Mouse (Mus musculus): ENCODE data around the gene Olfr11. TPM values are rescaled to one million over a fixed set of nuclear protein-coding genes. Genes with fewer than 3 reads are reported as not detected.

Olfr11 gene
- 0.04 TPM in 1 of 2 replicates, not detected in the other for polyA plus RNA-seq (2015; fragmentation: Nextera tagmentation; extraction: Ambion mirVana)

DNA sequence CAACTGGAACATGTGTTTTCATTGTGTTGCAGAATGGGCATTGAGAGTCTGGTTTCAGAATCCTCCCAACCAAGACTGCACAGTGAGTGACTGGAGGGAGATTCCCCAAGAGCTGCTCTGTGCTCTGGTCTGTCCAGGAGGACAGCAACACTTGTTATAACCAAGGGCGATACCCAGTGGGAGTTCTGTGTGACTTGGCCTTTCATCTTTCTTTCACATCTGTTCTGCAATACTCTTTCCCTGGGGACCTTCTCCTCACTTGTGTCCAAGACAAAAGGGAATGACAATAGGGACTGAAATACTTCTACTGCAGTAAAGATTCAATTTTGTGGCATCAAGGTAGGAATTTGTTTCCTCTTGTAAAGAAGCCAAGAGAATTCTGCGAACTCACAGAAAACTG is at the start of gene Olfr11:
Gene Olfr11 (minus strand): TSS at position 101 of the 400 bp plus-strand sequence.
- ATAC-seq (ENCODE audit: low FRiP score), result no peak
- WGBS, result 89% methylated on average over 2 of the region's 2 CpGs
- no peak within 1 kb of the TSS for H3K27ac ChIP-seq (replicated peaks)
- H3K4me3 ChIP-seq (replicated peaks), result no peak within 1 kb of the TSS
- no peak within 1 kb of the TSS for H3K9ac ChIP-seq (replicated peaks)
- H3K4me1 ChIP-seq, result no peaks in the 10 kb centered on the region
- H3K27me3 ChIP-seq (replicated peaks), result no peaks in the 10 kb centered on the region
- no peaks in the 10 kb centered on the region for H3K9me3 ChIP-seq (replicated peaks)
- H3K36me3 ChIP-seq, result no peaks in the 10 kb centered on the region
- no peak within 1 kb of the TSS for H3K4me2 ChIP-seq

DNA sequence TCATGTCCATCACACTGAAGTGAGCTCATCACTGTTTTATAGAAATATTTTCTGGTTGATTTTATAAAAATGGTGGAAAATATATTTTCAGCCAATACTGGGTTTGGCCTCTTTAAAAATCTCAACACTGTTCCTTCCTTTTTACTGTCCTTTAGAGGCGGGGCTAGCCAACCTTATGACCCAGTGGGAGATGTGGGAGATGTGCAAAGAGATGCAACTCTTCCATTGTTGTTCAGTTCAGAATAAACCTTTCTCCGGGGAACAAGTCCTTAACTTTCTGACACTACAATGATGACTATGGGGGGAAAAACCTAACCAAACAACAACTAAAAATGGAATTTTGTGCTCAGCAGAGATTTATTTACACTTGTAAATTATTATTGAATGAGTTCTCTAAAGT is 35.0 kb upstream of the Olfr11 start, which contains the start of gene Olfr1360:
Gene Olfr1360 (minus strand): TSS at position 101 of the 400 bp plus-strand sequence.
- Histone ChIP-seq H3K36me3 (no peaks in the 10 kb centered on the region), H3K4me3 (replicated peaks) (no peak within 1 kb of the TSS), H3K4me1 (no peaks in the 10 kb centered on the region), H3K4me2 (no peak within 1 kb of the TSS), H3K9ac (replicated peaks) (no peak within 1 kb of the TSS), H3K9me3 (replicated peaks) (no peaks in the 10 kb centered on the region), H3K27ac (replicated peaks) (no peak within 1 kb of the TSS), H3K27me3 (replicated peaks) (no peaks in the 10 kb centered on the region)
- ATAC-seq (ENCODE audit: low FRiP score), result no peak
- 81% methylated on average over 2 of the region's 2 CpGs for WGBS

DNA sequence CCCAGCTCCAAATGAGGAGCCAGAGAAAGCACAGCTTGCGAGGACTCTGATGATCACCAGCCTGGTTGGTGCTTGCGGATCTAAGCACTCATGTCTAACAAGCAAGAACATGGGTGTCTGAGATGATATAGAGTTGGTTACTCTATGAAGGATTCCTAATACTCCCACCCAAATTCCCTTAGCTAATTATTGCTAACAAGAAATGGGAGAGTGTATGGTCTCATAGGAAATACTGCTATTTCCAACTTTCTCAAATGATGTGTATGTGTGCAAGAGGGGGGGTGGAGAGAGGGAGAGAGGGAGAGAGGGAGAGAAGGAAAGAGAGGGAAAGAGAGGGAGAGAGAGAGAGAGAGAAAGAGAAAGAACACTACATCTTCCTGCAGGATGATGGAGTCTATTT is 21.0 kb upstream of the Olfr11 start, which contains the start of gene Olfr1361:
Gene Olfr1361 (minus strand): TSS at position 101 of the 400 bp plus-strand sequence.
- no peaks in the 10 kb centered on the region for H3K36me3 ChIP-seq
- H3K4me2 ChIP-seq, result no peak within 1 kb of the TSS
- no peaks in the 10 kb centered on the region for H3K9me3 ChIP-seq (replicated peaks)
- no peaks in the 10 kb centered on the region for H3K27me3 ChIP-seq (replicated peaks)
- H3K27ac ChIP-seq (replicated peaks), result no peak within 1 kb of the TSS
- WGBS, result 75% methylated on average over 2 of the region's 2 CpGs
- H3K4me1 ChIP-seq, result no peaks in the 10 kb centered on the region
- no peak for ATAC-seq (ENCODE audit: low FRiP score)
- H3K9ac ChIP-seq (replicated peaks), result no peak within 1 kb of the TSS
- no peak within 1 kb of the TSS for H3K4me3 ChIP-seq (replicated peaks)

DNA sequence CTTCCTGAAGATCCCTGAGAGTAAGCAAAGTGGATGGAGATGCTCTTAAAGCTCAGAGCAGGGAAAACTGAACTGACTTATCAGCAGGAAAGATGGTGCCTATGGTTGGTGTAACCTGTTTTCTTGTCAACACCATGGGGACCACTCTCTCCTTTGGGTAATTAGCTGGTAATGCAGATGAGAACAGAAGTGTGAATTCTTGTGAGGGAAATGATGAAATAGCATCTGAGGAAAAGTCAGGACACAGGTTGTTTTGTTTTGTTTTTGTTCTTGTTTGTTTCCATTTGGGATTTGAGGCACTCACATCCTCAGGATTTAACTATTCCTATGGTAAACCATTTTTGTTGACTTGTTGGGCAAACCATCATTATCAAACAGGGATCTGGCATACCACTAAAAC is 28.4 kb downstream of the Olfr11 start, which contains the start of gene Olfr1362:
Gene Olfr1362 (minus strand): TSS at position 101 of the 400 bp plus-strand sequence.
- Histone ChIP-seq H3K27ac (replicated peaks) (no peak within 1 kb of the TSS), H3K36me3 (no peaks in the 10 kb centered on the region), H3K4me1 (no peaks in the 10 kb centered on the region), H3K27me3 (replicated peaks) (no peaks in the 10 kb centered on the region), H3K9me3 (replicated peaks) (no peaks in the 10 kb centered on the region), H3K9ac (replicated peaks) (no peak within 1 kb of the TSS), H3K4me2 (no peak within 1 kb of the TSS), H3K4me3 (replicated peaks) (no peak within 1 kb of the TSS)
- ATAC-seq (ENCODE audit: low FRiP score), result no peak

DNA sequence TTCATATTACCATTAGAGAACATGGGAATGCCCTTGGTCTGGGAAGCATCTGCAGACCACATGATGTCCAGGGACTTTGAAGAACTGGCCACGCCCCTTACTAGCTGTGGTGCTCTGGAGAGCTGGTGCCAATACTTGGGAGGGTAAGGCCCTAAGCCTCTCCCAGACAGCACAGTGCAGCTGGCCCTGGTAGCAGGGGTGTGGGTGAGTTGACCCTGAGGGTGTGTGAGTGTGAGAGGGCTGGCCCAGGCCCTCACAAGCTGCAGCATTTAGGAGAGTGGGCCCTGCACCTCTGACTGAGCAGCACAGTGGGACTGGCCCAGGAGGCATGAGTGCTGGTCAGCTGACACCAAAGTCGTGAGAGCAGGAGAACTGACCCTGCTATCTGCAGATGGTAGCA is 50.7 kb downstream of the Olfr11 start:
- Histone ChIP-seq H3K27ac (replicated peaks) (no peak overlapping the region), H3K4me3 (replicated peaks) (no peak overlapping the region), H3K9me3 (replicated peaks) (no peaks in the 10 kb centered on the region), H3K27me3 (replicated peaks) (no peaks in the 10 kb centered on the region), H3K4me2 (no peak overlapping the region), H3K9ac (replicated peaks) (no peak overlapping the region), H3K4me1 (no peaks in the 10 kb centered on the region), H3K36me3 (no peaks in the 10 kb centered on the region)
- no peak for ATAC-seq (ENCODE audit: low FRiP score)
- WGBS, result 82% methylated on average over 2 of the region's 2 CpGs

Other genes starting within 250 kb of the Olfr11 start
- gene Zkscan3, start 239.8 kb downstream of the Olfr11 start, polyA plus RNA-seq (2015; fragmentation: Nextera tagmentation; extraction: Ambion mirVana), result 63.5 and 63.7 TPM in 2 replicates
- 3.0 and 3.1 TPM in 2 replicates for gene Pgbd1, start 201.5 kb downstream of the Olfr11 start, polyA plus RNA-seq (2015; fragmentation: Nextera tagmentation; extraction: Ambion mirVana)
- 25.7 TPM in 2 replicates for gene Zscan26, start 188.8 kb downstream of the Olfr11 start, polyA plus RNA-seq (2015; fragmentation: Nextera tagmentation; extraction: Ambion mirVana)
- gene Nkapl, start 174.0 kb downstream of the Olfr11 start, polyA plus RNA-seq (2015; fragmentation: Nextera tagmentation; extraction: Ambion mirVana), result 3.0 TPM in 2 replicates
- 8.7 and 10.0 TPM in 2 replicates for gene Zkscan4, start 163.6 kb downstream of the Olfr11 start, polyA plus RNA-seq (2015; fragmentation: Nextera tagmentation; extraction: Ambion mirVana)
- not detected in 2 replicates for gene Gm10065, start 163.1 kb downstream of the Olfr11 start, polyA plus RNA-seq (2015; fragmentation: Nextera tagmentation; extraction: Ambion mirVana)
- 0.24 and 0.41 TPM in 2 replicates for gene AK157302, start 147.3 kb downstream of the Olfr11 start, polyA plus RNA-seq (2015; fragmentation: Nextera tagmentation; extraction: Ambion mirVana)
- gene Gm11273, start 141.1 kb downstream of the Olfr11 start, polyA plus RNA-seq (2015; fragmentation: Nextera tagmentation; extraction: Ambion mirVana), result 8.5 and 9.7 TPM in 2 replicates
- 4.3 and 4.9 TPM in 2 replicates for gene Zkscan8, start 111.4 kb downstream of the Olfr11 start, polyA plus RNA-seq (2015; fragmentation: Nextera tagmentation; extraction: Ambion mirVana)
- 0.08 and 0.11 TPM in 2 replicates for gene Olfr1366, start 99.7 kb downstream of the Olfr11 start, polyA plus RNA-seq (2015; fragmentation: Nextera tagmentation; extraction: Ambion mirVana)
- gene Olfr1535, start 82.6 kb downstream of the Olfr11 start, polyA plus RNA-seq (2015; fragmentation: Nextera tagmentation; extraction: Ambion mirVana), result 0.04 TPM in 2 replicates
- gene Olfr1364, start 60.8 kb downstream of the Olfr11 start, polyA plus RNA-seq (2015; fragmentation: Nextera tagmentation; extraction: Ambion mirVana), result not detected in 2 replicates
- not detected in 2 replicates for gene Olfr1362, start 28.5 kb downstream of the Olfr11 start, polyA plus RNA-seq (2015; fragmentation: Nextera tagmentation; extraction: Ambion mirVana)
- gene Olfr1361, start 20.9 kb upstream of the Olfr11 start, polyA plus RNA-seq (2015; fragmentation: Nextera tagmentation; extraction: Ambion mirVana), result not detected in 2 replicates
- not detected in 2 replicates for gene Olfr1360, start 34.9 kb upstream of the Olfr11 start, polyA plus RNA-seq (2015; fragmentation: Nextera tagmentation; extraction: Ambion mirVana)
- gene Olfr1359, start 55.6 kb upstream of the Olfr11 start, polyA plus RNA-seq (2015; fragmentation: Nextera tagmentation; extraction: Ambion mirVana), result not detected in 2 replicates
- gene Hist1h2bl, start 73.6 kb upstream of the Olfr11 start, polyA plus RNA-seq (2015; fragmentation: Nextera tagmentation; extraction: Ambion mirVana), result not detected in 2 replicates
- gene Hist1h2ai, start 73.9 kb upstream of the Olfr11 start, polyA plus RNA-seq (2015; fragmentation: Nextera tagmentation; extraction: Ambion mirVana), result 7.9 and 9.5 TPM in 2 replicates
- 3.2 and 5.6 TPM in 2 replicates for gene Hist1h3h, start 75.1 kb upstream of the Olfr11 start, polyA plus RNA-seq (2015; fragmentation: Nextera tagmentation; extraction: Ambion mirVana)
- 0.87 and 2.3 TPM in 2 replicates for gene Hist1h2bm, start 79.5 kb upstream of the Olfr11 start, polyA plus RNA-seq (2015; fragmentation: Nextera tagmentation; extraction: Ambion mirVana)
- 0.45 and 0.56 TPM in 2 replicates for gene Hist1h4j, start 92.5 kb upstream of the Olfr11 start, polyA plus RNA-seq (2015; fragmentation: Nextera tagmentation; extraction: Ambion mirVana)
- 2.2 and 2.7 TPM in 2 replicates for gene Hist1h4k, start 108.0 kb upstream of the Olfr11 start, polyA plus RNA-seq (2015; fragmentation: Nextera tagmentation; extraction: Ambion mirVana)
- gene Hist1h2ak, start 111.3 kb upstream of the Olfr11 start, polyA plus RNA-seq (2015; fragmentation: Nextera tagmentation; extraction: Ambion mirVana), result 5.6 and 7.7 TPM in 2 replicates
- gene Hist1h2bn, start 111.6 kb upstream of the Olfr11 start, polyA plus RNA-seq (2015; fragmentation: Nextera tagmentation; extraction: Ambion mirVana), result not detected in 2 replicates
- gene Hist1h1b, start 138.1 kb upstream of the Olfr11 start, polyA plus RNA-seq (2015; fragmentation: Nextera tagmentation; extraction: Ambion mirVana), result 2.2 and 5.8 TPM in 2 replicates
- gene Hist1h3i, start 140.9 kb upstream of the Olfr11 start, polyA plus RNA-seq (2015; fragmentation: Nextera tagmentation; extraction: Ambion mirVana), result 20.1 and 38.6 TPM in 2 replicates
- gene Hist1h2an, start 144.7 kb upstream of the Olfr11 start, polyA plus RNA-seq (2015; fragmentation: Nextera tagmentation; extraction: Ambion mirVana), result 4.1 TPM in 1 of 2 replicates, not detected in the other
- gene Hist1h2bp, start 144.9 kb upstream of the Olfr11 start, polyA plus RNA-seq (2015; fragmentation: Nextera tagmentation; extraction: Ambion mirVana), result 0.56 and 1.8 TPM in 2 replicates
- 3.9 and 10.2 TPM in 2 replicates for gene Hist1h2bq, start 167.7 kb upstream of the Olfr11 start, polyA plus RNA-seq (2015; fragmentation: Nextera tagmentation; extraction: Ambion mirVana)
- 1.5 TPM in 1 of 2 replicates, not detected in the other for gene Hist1h2ao, start 167.9 kb upstream of the Olfr11 start, polyA plus RNA-seq (2015; fragmentation: Nextera tagmentation; extraction: Ambion mirVana)
- not detected in 2 replicates for gene Hist1h4m, start 169.2 kb upstream of the Olfr11 start, polyA plus RNA-seq (2015; fragmentation: Nextera tagmentation; extraction: Ambion mirVana)
- 3.9 and 6.9 TPM in 2 replicates for gene Hist1h4n, start 189.7 kb upstream of the Olfr11 start, polyA plus RNA-seq (2015; fragmentation: Nextera tagmentation; extraction: Ambion mirVana)
- 380 and 932 TPM in 2 replicates for gene Hist1h2ap, start 191.0 kb upstream of the Olfr11 start, polyA plus RNA-seq (2015; fragmentation: Nextera tagmentation; extraction: Ambion mirVana)
- 3.4 and 10.4 TPM in 2 replicates for gene Hist1h2br, start 191.2 kb upstream of the Olfr11 start, polyA plus RNA-seq (2015; fragmentation: Nextera tagmentation; extraction: Ambion mirVana)